Mouse (Mus musculus) stomach, embryonic 15.5 days (tissue): ENCODE data around the gene Mbd4. TPM values are rescaled to one million over a fixed set of nuclear protein-coding genes. Genes with fewer than 3 reads are reported as not detected.
"Not testable (repeated sequence)": the region's sequence is repeated elsewhere in the genome, so short reads cannot be mapped to it uniquely, and the experiment has no call there.

ENCODE experiments used
- ATAC-seq: fragments of 200-750 bp; cut with Nextera tagmentation; 2 replicates; pipeline ENCODE4 v1.8.0; 2017; ENCODE audit warnings: low read depth, moderate number of reproducible peaks, moderate TSS enrichment; ENCODE audit not compliant: insufficient read depth, low FRiP score
- H3K27ac ChIP-seq: fragments of 300-500 bp; sonication (generic); 2 replicates; pipeline ENCODE4 v1.5.1; 2015; ENCODE audit warnings: mild to moderate bottlenecking, inconsistent platforms
- H3K27me3 ChIP-seq: fragments of 300-500 bp; sonication (generic); replicated peaks from 2 replicates; pipeline ENCODE4 v1.6.1; 2015; ENCODE audit warnings: inconsistent platforms
- H3K36me3 ChIP-seq: fragments of 300-500 bp; sonication (generic); 2 replicates; pipeline ENCODE4 v1.6.1; 2015; ENCODE audit warnings: inconsistent platforms
- H3K4me1 ChIP-seq: fragments of 300-500 bp; sonication (generic); 2 replicates; pipeline ENCODE4 v1.6.1; 2015; ENCODE audit warnings: inconsistent platforms
- H3K4me2 ChIP-seq: fragments of 300-500 bp; sonication (generic); 2 replicates; pipeline ENCODE4 v1.6.1; 2015; ENCODE audit warnings: mild to moderate bottlenecking, inconsistent platforms
- H3K4me3 ChIP-seq: fragments of 300-500 bp; sonication (generic); replicated peaks from 2 replicates; pipeline ENCODE4 v1.5.1; 2015; ENCODE audit warnings: inconsistent platforms
- H3K9ac ChIP-seq: fragments of 300-500 bp; sonication (generic); 2 replicates; pipeline ENCODE4 v1.6.1; 2015; ENCODE audit warnings: inconsistent platforms
- H3K9me3 ChIP-seq: fragments of 300-500 bp; sonication (generic); 2 replicates; pipeline ENCODE4 v1.6.1; 2016; ENCODE audit warnings: inconsistent platforms
- WGBS: fragments of 180-500 bp; shearing (Covaris S2); methylation state at CpG from one replicate; pipeline ENCODE4 v1.1.7; 2015; 5-methylcytosine and 5-hydroxymethylcytosine counted together
- polyA plus RNA-seq: library from polyadenylated mRNA; unstranded; fragments of >200 nt; fragmentation: Nextera tagmentation; extraction: Ambion mirVana; gene quantifications from 2 replicates; pipeline ENCODE4 v1.2.1, GENCODE M21; 2015

Gene Mbd4
- polyA plus RNA-seq, 1 experiment from 2014 or later = 15.4 TPM

- ATAC-seq = no peak
- Histone ChIP-seq H3K9ac (no peak overlapping the region), H3K27me3 (no peaks in the 10 kb centered on the region), H3K4me3 (no peak overlapping the region), H3K4me2 (no peak overlapping the region), H3K36me3 (no peaks in the 10 kb centered on the region), H3K4me1 (peaks cover 5% of the 10 kb centered on the region; the same call in 1 of the 2 replicates), H3K27ac (no peak overlapping the region), H3K9me3 (no peaks in the 10 kb centered on the region)
Measured at GRCm38 (mm10) chr6:115833861-115834260, 19.3 kb downstream of the Mbd4 start.

GRCm38 (mm10) chr6:115832152-115832850, 20.9 kb downstream of the Mbd4 start:
- Histone ChIP-seq H3K4me1 (no peaks in the 10 kb centered on the region), H3K9me3 (no peaks in the 10 kb centered on the region), H3K27me3 (no peaks in the 10 kb centered on the region), H3K36me3 (no peaks in the 10 kb centered on the region), H3K4me3 (no peak overlapping the region), H3K9ac (no peak overlapping the region), H3K4me2 (no peak overlapping the region), H3K27ac (no peak overlapping the region)
- 91% methylated on average over 2 of the region's 2 CpGs for WGBS
- ATAC-seq = no peak

- Histone ChIP-seq H3K27me3 (no peaks in the 10 kb centered on the region), H3K36me3 (no peaks in the 10 kb centered on the region), H3K4me1 (no peaks in the 10 kb centered on the region), H3K4me3 (no peak overlapping the region), H3K9ac (no peak overlapping the region), H3K27ac (no peak overlapping the region), H3K9me3 (no peaks in the 10 kb centered on the region), H3K4me2 (no peak overlapping the region)
- WGBS = 75% methylated on average over 6 of the region's 6 CpGs
- ATAC-seq = no peak
Measured at GRCm38 (mm10) chr6:115830779-115831601, 22.2 kb downstream of the Mbd4 start.

- H3K4me1 ChIP-seq, H3K27me3 ChIP-seq, H3K36me3 ChIP-seq, H3K9me3 ChIP-seq, H3K9ac ChIP-seq: not testable (repeated sequence)
- Histone ChIP-seq H3K27ac (peak overlapping the region; percentile 33; the same call in 1 of the 2 replicates), H3K4me2 (peak overlapping the region; percentile 40), H3K4me3 (0 out of 2 replicates have a peak overlapping the region, but pooled peaks have one; percentile 8)
- ATAC-seq = peak; percentile 96
- 4% methylated on average over 5 of the region's 11 CpGs for WGBS
Measured at GRCm38 (mm10) chr6:115823850-115824464, 29.2 kb downstream of the Mbd4 start.

GRCm38 (mm10) chr6:115821216-115821993, 31.8 kb downstream of the Mbd4 start:
- H3K4me2 ChIP-seq = no peak overlapping the region
- no peaks in the 10 kb centered on the region for H3K9me3 ChIP-seq
- H3K36me3 ChIP-seq = no peaks in the 10 kb centered on the region
- no peaks in the 10 kb centered on the region for H3K4me1 ChIP-seq
- no peak overlapping the region for H3K9ac ChIP-seq
- WGBS = 81% methylated on average over 8 of the region's 8 CpGs
- no peak overlapping the region for H3K4me3 ChIP-seq
- no peak overlapping the region for H3K27ac ChIP-seq
- H3K27me3 ChIP-seq = no peaks in the 10 kb centered on the region
- no peak for ATAC-seq

- Histone ChIP-seq H3K4me2 (no peak overlapping the region), H3K27ac (no peak overlapping the region), H3K9me3 (no peaks in the 10 kb centered on the region), H3K36me3 (no peaks in the 10 kb centered on the region), H3K4me1 (no peaks in the 10 kb centered on the region), H3K9ac (no peak overlapping the region), H3K27me3 (no peaks in the 10 kb centered on the region), H3K4me3 (no peak overlapping the region)
- 73% methylated on average over 2 of the region's 2 CpGs for WGBS
- ATAC-seq = no peak
Measured at GRCm38 (mm10) chr6:115818129-115818528, 35.0 kb downstream of the Mbd4 start.

GRCm38 (mm10) chr6:115815041-115815440, 38.1 kb downstream of the Mbd4 start:
- Histone ChIP-seq H3K27me3 (no peaks in the 10 kb centered on the region), H3K9me3 (no peaks in the 10 kb centered on the region), H3K27ac (no peak overlapping the region), H3K36me3 (no peaks in the 10 kb centered on the region), H3K4me1 (no peaks in the 10 kb centered on the region), H3K4me2 (no peak overlapping the region), H3K9ac (no peak overlapping the region), H3K4me3 (no peak overlapping the region)
- no peak for ATAC-seq
- WGBS = 78% methylated on average over 4 of the region's 4 CpGs

- Histone ChIP-seq H3K4me2 (no peak overlapping the region), H3K4me1 (no peaks in the 10 kb centered on the region), H3K27me3 (no peaks in the 10 kb centered on the region), H3K36me3 (no peaks in the 10 kb centered on the region), H3K4me3 (no peak overlapping the region), H3K9me3 (no peaks in the 10 kb centered on the region), H3K9ac (no peak overlapping the region), H3K27ac (no peak overlapping the region)
- no peak for ATAC-seq
- 29% methylated on average over 4 of the region's 4 CpGs for WGBS
Measured at GRCm38 (mm10) chr6:115814104-115814503, 39.1 kb downstream of the Mbd4 start.

- Histone ChIP-seq H3K9ac (no peak overlapping the region), H3K27ac (no peak overlapping the region), H3K9me3 (no peaks in the 10 kb centered on the region), H3K36me3 (peaks cover 8% of the 10 kb centered on the region; the same call in 1 of the 2 replicates), H3K27me3 (no peaks in the 10 kb centered on the region), H3K4me2 (no peak overlapping the region), H3K4me1 (peaks cover 8% of the 10 kb centered on the region), H3K4me3 (no peak overlapping the region)
- no peak for ATAC-seq
- WGBS = 66% methylated on average over 8 of the region's 8 CpGs
Measured at GRCm38 (mm10) chr6:115811606-115812005, 41.6 kb downstream of the Mbd4 start.

- peaks cover 18% of the 10 kb centered on the region for H3K4me1 ChIP-seq
- peak within 1 kb of the TSS; percentile 85 for H3K4me2 ChIP-seq
- peaks cover 28% of the 10 kb centered on the region for H3K36me3 ChIP-seq
- peak within 1 kb of the TSS; percentile 96 for H3K27ac ChIP-seq
- ATAC-seq = peak; percentile 83; the same call in 1 of the 2 replicates
- no peaks in the 10 kb centered on the region for H3K27me3 ChIP-seq
- H3K9ac ChIP-seq = peak within 1 kb of the TSS; percentile 92
- under 1% methylated on average over 47 of the region's 47 CpGs for WGBS
- H3K4me3 ChIP-seq = peak within 1 kb of the TSS; percentile 98
- H3K9me3 ChIP-seq = no peaks in the 10 kb centered on the region
Measured at GRCm38 (mm10) chr6:115808488-115809231, 44.5 kb downstream of the Mbd4 start, which contains the start of gene Rpl32. TSS of gene Rpl32 (minus strand) at chr6:115808747.

- no peak for ATAC-seq
- WGBS = under 1% methylated on average over 22 of the region's 22 CpGs
- peak overlapping the region; percentile 85 for H3K4me2 ChIP-seq
- peak overlapping the region; percentile 92 for H3K9ac ChIP-seq
- peak overlapping the region; percentile 96 for H3K27ac ChIP-seq
- H3K4me3 ChIP-seq = peak overlapping the region; percentile 98
- H3K4me1 ChIP-seq = peaks cover 18% of the 10 kb centered on the region
- H3K36me3 ChIP-seq = peaks cover 28% of the 10 kb centered on the region
- no peaks in the 10 kb centered on the region for H3K9me3 ChIP-seq
- H3K27me3 ChIP-seq = no peaks in the 10 kb centered on the region
Measured at GRCm38 (mm10) chr6:115808196-115808487, 45.0 kb downstream of the Mbd4 start.
